Mouse (Mus musculus) forebrain, embryonic 10.5 days (tissue): ENCODE measurements around the gene Vmn1r112. TPM values are rescaled to one million over a fixed set of nuclear protein-coding genes. Genes with fewer than 3 reads are reported as not detected.
"Not testable (repeated sequence)": the region's sequence is repeated elsewhere in the genome, so short reads cannot be mapped to it uniquely, and the experiment has no call there.

Experiments used
- DNase-seq: peaks from one replicate; pipeline ENCODE4 v3.0.0-alpha.2; 2017; ENCODE audit warnings: low spot score; ENCODE audit errors: extremely low spot score
- H3K27ac ChIP-seq: fragments of 300-500 bp; sonication (generic); 2 replicates; pipeline ENCODE4 v1.5.1; 2016; ENCODE audit warnings: mild to moderate bottlenecking
- H3K27me3 ChIP-seq: fragments of 300-500 bp; sonication (generic); 2 replicates; pipeline ENCODE4 v1.6.1; 2016; ENCODE audit warnings: mild to moderate bottlenecking; ENCODE audit not compliant: poor library complexity, severe bottlenecking
- H3K36me3 ChIP-seq: fragments of 300-500 bp; sonication (generic); replicated peaks from 2 replicates; pipeline ENCODE4 v1.6.1; 2016; ENCODE audit warnings: mild to moderate bottlenecking, moderate library complexity
- H3K4me1 ChIP-seq: fragments of 300-500 bp; sonication (generic); 2 replicates; pipeline ENCODE4 v1.6.1; 2016
- H3K4me3 ChIP-seq: fragments of 300-500 bp; sonication (generic); 2 replicates; pipeline ENCODE4 v1.5.1; 2016; ENCODE audit warnings: mild to moderate bottlenecking, moderate library complexity
- H3K9me3 ChIP-seq: fragments of 300-500 bp; sonication (generic); 2 replicates; pipeline ENCODE4 v1.6.1; 2016; ENCODE audit warnings: mild to moderate bottlenecking, moderate library complexity
- WGBS: fragments of 180-500 bp; shearing (Covaris S2); methylation state at CpG from one replicate; pipeline ENCODE4 v1.1.7; 2016; 5-methylcytosine and 5-hydroxymethylcytosine counted together
- polyA plus RNA-seq: library from polyadenylated mRNA; unstranded; fragments of >200 nt; fragmentation: Nextera tagmentation; extraction: Ambion mirVana; gene quantifications from 2 replicates; pipeline ENCODE4 v1.2.1, GENCODE M21; 2016

The Vmn1r112 gene
- polyA plus RNA-seq = not detected in 2 replicates

DNA sequence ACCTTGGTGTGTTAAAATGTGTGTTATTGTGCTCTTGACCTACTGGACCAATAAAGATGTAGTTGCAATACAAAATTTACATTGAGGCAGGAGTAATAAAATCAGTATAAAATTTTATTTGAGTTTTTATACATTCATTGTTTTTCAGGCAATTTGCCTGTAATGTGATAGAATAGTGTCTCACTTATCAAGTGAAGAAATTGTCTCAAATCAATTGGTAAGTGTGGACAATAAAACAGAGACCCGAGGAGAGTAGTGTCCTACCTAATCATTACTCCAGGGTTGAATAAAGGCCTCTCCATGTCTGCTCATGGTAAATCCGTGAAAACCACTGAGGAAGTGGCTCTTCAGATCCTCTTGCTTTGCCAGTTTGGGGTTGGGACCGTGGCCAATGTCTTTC is at the start of gene Vmn1r112:
Vmn1r112 (plus strand) TSS at position 301 of the 400 bp plus-strand sequence.
- H3K4me3 ChIP-seq, H3K27ac ChIP-seq, DNase-seq, H3K9me3 ChIP-seq, H3K27me3 ChIP-seq, H3K4me1 ChIP-seq, H3K36me3 ChIP-seq: not testable (repeated sequence)
- no CpG with 5 or more reads among the region's 3 CpGs for WGBS

DNA sequence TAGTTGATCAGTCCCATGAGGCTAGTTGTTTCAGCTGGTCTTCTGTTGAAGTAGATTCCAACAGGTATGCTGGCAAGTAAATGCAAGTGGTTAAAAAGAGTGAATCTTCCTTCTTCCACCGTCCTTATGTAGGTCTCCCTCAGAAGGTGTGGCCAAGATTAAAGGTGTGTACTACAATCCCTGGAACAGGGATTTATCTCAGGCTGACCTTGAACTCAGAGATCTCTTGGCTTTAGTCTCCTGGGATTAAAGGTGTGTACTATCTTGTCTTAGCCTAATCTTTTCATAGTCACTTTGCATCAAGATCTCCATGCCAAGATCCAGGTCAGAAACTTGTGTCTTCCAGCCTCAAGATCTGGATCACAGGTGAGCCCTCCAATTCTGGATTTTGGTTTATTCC is 40.5 kb upstream of the Vmn1r112 start, which contains the start of gene Gm10668:
Gm10668 (minus strand) TSS at position 101 of the 400 bp plus-strand sequence.
- no CpG with 5 or more reads among the region's 1 CpGs for WGBS
- not testable (repeated sequence) for H3K27me3 ChIP-seq, DNase-seq, H3K9me3 ChIP-seq, H3K4me1 ChIP-seq, H3K4me3 ChIP-seq, H3K27ac ChIP-seq, H3K36me3 ChIP-seq

DNA sequence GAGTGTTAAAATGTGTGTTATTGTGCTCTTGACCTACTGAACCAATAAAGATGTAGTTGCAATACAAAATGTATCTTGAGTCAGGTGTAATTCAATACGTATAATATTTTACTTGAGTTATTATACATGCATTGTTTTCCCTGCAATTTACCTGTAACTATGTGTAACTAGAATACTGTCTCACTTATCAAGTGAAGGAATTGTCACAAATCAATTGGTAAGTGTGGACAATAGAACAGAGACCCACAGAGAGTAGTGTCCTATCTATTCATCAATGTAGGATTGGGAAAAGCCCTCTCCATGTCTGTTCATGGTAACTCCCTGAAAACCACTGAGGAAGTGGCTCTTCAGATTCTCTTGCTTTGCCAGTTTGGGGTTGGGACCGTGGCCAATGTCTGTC is 16.0 kb downstream of the Vmn1r112 start, which contains the start of gene Vmn1r113:
Vmn1r113 (plus strand) TSS at position 301 of the 400 bp plus-strand sequence.
- H3K9me3 ChIP-seq = peaks cover 17% of the 10 kb centered on the region
- H3K4me3 ChIP-seq, H3K36me3 ChIP-seq, H3K4me1 ChIP-seq, H3K27me3 ChIP-seq, DNase-seq, H3K27ac ChIP-seq: not testable (repeated sequence)
- WGBS = 71% methylated on average over 2 of the region's 2 CpGs

DNA sequence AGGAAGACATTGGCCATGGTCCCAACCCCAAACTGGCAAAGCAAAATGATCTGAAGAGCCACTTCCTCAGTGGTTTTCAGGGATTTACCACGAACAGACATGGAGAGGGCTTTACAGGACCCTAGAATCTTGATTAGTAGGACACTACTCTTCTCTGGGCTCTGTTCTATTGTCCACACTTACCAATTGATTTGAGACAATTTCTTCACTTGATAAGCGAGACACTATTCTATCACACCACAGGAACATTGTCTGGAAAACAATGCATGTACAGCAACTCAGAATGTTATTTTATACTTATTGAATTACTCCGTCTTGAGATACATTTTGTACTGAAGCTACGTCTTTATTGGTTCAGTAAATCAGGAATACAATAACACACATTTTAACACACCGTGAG is 41.1 kb downstream of the Vmn1r112 start, which contains the start of gene Vmn1r114:
Vmn1r114 (minus strand) TSS at position 101 of the 400 bp plus-strand sequence.
- not testable (repeated sequence) for DNase-seq, H3K9me3 ChIP-seq, H3K27ac ChIP-seq, H3K4me3 ChIP-seq, H3K36me3 ChIP-seq, H3K4me1 ChIP-seq, H3K27me3 ChIP-seq
- no CpG with 5 or more reads among the region's 5 CpGs for WGBS

Other genes with a start within 250 kb of the Vmn1r112 start
- gene Vmn1r104, start 237.3 kb upstream of the Vmn1r112 start, polyA plus RNA-seq = not detected in 2 replicates
- not detected in 2 replicates for gene Gm5726, start 225.4 kb upstream of the Vmn1r112 start, polyA plus RNA-seq
- not detected in 2 replicates for gene Gm4141, start 194.9 kb upstream of the Vmn1r112 start, polyA plus RNA-seq
- not detected in 2 replicates for gene Gm4513, start 172.2 kb upstream of the Vmn1r112 start, polyA plus RNA-seq
- gene Vmn1r107, start 102.3 kb upstream of the Vmn1r112 start, polyA plus RNA-seq = not detected in 2 replicates
- gene Vmn1r111, start 68.0 kb upstream of the Vmn1r112 start, polyA plus RNA-seq = not detected in 2 replicates
- not detected in 2 replicates for gene Gm10668, start 40.6 kb upstream of the Vmn1r112 start, polyA plus RNA-seq
- not detected in 2 replicates for gene Vmn1r113, start 16.1 kb downstream of the Vmn1r112 start, polyA plus RNA-seq
- not detected in 2 replicates for gene Vmn1r114, start 41.0 kb downstream of the Vmn1r112 start, polyA plus RNA-seq
- gene Vmn1r115, start 73.8 kb downstream of the Vmn1r112 start, polyA plus RNA-seq = not detected in 2 replicates
- not detected in 2 replicates for gene Vmn1r116, start 101.1 kb downstream of the Vmn1r112 start, polyA plus RNA-seq
- gene Vmn1r117, start 112.9 kb downstream of the Vmn1r112 start, polyA plus RNA-seq = not detected in 2 replicates
- not detected in 2 replicates for gene Vmn1r118, start 141.2 kb downstream of the Vmn1r112 start, polyA plus RNA-seq
- not detected in 2 replicates for gene Vmn1r119, start 241.3 kb downstream of the Vmn1r112 start, polyA plus RNA-seq